Mouse (Mus musculus) regulatory T cell (primary cell): ENCODE results near the gene Ppp1r21.

Experiments used
- in situ Hi-C: fragments of 300-600 bp; cut with MboI, MseI; formaldehyde crosslinking; loops from one replicate; pipeline ENCODE4 v1.15.1; 2025; ENCODE audit warnings: high pct_unique_total_duplicates

The Ppp1r21 gene

DNA sequence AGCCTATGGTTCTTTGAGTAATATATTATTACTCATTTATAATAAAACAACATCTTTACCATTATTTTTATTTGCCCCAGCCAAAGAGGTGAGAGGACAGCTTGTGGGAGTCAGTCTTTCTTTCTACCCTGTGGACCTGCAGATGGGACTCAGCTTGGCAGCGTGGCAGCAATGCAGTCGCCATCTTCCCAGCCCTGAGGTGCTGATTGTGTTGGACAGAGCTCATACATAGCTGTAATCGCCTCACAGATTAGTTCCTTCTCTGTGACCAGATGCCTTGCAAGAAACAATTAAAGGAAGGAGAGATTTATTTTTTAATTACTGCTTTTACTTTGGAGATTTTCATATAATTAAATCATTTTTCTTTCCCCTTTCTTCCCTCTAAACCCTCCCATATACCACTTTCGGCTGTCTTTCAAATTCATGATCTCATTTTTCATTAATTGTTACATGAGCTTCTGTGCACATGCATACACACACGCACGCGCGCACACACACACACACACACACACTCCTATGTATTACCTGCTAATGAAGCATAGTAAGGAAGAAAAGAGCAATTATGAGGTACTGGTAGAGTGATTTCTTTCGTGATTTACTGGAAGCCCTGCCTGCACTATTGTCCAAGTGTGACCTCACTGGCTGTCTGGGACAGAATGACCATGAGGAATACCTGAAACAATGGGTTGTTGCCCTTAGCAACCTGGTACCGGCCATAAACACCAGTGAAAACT lies 40.1 kb downstream of the Ppp1r21 start:
- in situ Hi-C loops, result no loop called here

DNA sequence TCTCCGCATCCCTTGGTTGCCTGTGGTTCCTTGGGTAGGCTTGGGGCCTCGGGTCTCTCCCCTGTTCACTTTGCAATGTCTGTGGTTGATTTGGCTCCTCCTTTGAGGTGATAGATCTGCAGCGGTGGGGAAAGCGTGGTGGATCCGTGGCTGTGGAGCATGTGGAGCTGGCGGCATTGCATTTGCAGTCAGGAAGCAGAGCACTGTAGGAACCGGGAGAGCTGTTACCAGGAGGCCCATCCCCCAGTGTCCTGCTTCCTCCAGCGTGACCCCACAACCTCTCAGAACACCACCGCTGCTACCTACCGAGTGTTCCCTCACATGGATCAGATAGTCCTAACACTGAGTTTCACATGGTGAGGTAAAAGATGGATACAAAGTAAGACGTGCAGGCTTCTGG lies 40.9 kb downstream of the Ppp1r21 start:
- in situ Hi-C loops, result no loop called here

DNA sequence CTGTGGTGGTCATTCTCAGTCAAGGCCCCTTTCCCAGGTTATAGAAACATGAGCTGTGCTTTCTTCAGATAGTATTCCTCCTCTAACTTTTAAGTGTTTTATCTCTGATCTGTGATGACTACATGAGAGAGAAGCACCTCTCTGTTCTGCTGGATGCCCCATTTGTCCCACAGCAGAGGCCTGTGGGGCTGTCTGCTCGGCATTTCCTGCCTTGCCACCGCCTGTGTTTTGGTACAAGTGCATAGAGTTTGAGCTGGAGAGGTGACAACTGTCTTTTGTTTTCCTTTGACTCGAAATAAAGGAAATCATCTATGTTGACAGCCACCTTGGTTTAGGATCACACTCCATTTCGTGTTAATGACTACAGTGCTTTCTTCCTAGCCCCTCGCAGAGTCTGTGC lies 44.9 kb downstream of the Ppp1r21 start:
- in situ Hi-C loops, result no loop called here

DNA sequence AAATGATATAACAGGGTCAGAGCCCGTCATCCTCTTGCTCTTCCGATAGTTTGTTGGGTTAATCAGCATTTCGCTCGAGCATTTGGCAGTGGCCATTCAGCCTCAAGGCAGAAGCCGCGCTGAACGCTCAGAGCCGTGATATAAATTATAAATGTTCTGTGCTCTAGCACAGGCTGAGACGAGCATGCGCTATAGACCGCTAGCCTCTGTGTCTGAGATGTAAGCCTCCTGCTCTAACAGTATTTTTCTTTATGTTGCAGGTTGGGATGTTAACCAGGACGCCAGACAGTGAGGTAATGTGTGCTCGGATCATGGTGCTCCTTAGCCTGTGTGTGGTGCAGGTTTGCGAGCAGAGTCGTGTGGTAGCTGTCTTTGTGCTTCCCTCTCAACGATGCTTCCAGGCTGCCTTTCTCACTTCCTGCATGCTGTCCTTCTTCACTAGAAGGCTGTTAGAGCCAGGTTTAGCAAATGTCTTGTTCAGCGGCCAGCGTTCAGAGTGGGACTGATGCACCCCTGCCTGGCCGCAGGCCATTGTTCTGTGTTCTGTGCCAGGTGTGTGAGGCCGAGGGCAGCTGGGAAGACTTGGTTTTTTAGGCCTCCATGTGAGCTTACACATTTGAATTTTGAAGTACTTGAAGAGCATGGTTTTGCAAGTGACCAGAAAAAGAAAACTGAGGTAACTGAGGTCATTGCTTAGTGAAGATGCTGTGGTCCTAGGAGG lies 48.8 kb downstream of the Ppp1r21 start:
- in situ Hi-C loops, result no loop called here

DNA sequence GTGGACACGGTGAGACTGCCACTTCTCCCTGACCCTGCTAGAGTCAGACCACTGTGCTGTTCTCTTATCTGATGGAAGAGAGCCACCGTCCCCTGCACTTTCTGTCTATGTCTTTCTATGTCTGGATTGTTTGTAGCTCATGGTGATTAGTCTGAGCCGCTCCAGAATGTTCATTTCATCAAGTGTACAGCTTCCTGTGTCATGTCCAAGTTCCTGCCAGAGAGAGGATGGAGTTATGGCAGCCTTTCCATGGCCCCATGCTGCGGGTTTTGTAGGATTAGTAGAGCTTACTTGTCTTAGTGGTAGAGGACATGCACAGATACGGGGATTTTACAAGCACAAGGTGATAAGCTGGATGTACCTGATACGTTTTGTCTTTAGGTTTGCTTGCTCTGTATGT lies 50.6 kb downstream of the Ppp1r21 start:
- in situ Hi-C loops, result no loop called here

DNA sequence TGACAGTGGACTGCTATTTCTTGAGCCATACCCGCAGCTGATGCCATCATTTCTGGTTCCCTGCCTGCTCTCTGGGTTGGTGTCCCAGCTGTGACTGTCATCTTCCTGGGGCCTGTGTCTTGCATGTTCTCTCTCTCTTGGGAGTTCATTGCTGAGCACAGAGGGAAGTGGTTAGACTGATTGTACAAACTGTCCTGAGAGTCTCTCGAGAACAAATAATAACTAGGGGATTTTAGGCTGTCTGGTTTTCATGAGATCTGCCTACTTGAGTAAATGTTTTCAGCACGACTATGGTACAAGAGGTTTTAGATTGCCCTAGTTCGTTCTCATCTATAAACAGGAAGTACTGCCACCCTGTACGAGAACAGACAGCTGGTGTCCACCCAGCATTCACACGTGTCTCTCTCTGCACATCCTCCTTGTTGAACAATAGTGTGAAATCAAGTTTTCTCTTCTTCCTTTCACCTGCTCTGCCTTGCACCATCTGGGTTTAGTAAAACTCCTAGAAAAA lies 51.6 kb downstream of the Ppp1r21 start:
- in situ Hi-C loops, result no loop called here

DNA sequence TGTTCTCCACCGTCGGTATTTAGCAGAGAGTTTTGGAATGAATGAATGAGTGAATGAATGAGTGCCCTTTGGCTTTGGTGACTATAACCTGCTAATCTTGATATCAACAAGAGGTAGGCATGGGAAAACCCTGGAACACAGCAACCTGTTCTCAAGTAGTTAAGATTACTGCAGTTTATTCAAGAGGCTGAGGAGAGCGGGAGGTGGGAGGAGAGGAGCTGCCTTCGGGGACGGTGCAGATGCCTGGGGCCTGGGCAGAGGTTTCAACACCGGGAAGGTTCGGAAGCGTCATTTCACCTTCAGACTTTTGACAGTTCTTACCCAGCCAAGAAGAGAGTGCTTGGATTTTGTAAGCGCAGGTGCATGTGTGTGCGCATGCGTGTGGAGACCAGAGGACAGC lies 53.1 kb downstream of the Ppp1r21 start:
- in situ Hi-C loops, result no loop called here

DNA sequence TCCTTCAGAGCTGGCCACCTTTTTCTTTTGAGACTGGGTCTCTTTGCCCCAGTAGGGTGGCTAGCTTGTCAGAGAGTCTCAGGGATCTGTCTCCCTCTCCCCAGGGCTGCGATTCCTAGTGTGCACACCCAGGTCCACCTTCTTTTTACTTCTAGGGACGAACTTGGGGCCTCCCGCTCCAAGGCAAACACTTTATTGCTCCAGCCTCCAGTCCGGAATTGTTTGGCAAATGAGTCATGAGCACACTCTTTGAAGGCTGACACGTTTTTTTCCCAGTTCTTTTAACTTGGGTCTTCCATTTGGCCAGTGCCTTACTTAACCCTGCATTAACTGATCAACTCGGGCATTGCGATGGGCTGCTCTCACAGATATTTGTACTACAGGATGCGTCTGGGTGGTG lies 53.5 kb downstream of the Ppp1r21 start:
- in situ Hi-C loops, result no loop called here

DNA sequence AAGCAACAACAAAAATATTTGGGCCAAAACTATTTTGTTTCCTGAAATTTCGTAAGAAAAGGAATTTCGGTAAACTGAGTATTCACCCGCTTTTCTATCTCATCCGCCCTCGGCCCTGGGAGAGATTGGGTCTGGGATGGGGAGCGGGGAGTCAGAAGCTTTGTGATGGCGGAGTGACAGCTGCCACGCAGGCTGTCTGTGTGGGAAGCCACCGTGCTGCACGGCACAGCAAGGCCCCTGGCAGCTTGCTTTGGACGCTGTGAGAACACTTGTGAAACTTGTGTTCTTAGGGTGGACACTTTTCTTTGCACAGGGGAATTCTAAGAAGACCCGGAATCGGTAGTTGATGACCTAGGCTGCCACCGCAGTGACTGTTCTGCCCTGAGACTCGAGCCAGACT lies 57.5 kb downstream of the Ppp1r21 start:
- in situ Hi-C loops, result no loop called here

DNA sequence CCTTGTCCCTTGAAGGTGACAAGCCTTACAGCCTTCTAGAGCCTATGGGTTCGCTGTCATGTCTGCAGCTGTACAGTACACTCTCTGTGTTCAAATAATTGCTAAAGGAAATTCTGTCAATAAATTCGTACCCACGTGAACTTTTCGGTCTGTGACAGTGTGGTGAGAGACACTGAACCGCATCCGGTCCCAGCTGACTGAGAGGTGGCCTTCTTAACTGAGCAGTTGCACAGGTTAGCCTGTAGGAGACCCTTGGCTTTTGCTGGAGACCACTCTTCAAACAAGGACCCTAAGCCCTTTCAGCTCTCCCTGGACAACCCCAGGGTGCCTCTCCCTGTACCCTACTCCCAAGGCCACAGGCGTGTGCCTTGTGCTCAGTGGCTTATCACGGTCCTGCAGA lies 58.3 kb downstream of the Ppp1r21 start:
- in situ Hi-C loops, result no loop called here

DNA sequence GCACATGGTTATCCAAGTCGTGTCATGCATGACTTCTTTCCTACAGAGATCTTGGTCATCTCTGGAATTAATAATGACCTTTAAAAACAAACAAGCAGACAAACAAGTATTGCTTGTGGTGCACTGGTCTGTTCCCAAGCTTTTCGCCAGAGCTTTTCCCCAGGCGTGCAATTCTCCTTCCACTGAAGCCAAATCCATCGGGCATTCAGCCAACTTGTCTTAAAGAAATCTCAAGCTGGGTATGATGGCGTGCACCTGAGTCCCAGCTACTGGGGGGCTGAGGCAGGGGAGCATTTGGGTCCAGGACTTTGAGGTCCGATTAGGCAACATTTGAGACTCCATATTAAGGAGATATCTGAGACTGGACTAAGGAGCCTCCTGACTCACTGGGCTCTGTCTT lies 60.3 kb downstream of the Ppp1r21 start:
- in situ Hi-C loops, result no loop called here

DNA sequence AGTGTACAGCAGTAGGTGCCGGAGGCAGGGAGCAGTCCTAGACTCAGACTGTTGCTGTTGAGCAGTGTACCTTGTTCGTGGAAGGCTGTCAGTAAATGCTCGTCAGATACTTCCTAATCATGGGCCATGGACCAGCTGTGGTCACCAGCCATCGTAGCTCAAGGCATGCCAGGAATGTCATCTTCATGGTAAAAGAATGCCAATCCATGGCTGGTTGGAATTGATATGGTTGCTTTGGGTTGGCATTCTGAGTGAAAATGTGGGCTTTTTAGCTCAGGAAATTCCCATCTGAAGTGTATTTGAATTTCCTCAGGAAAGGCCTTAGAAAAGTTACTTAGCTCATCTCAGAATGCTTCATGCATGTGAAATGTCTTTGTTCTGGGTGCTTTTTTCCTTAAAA lies 65.2 kb downstream of the Ppp1r21 start:
- in situ Hi-C loops, result loop anchor here (5.0 kb wide), 2 partner anchors 42 to 48 kb away; no protein-coding TSS in a partner anchor

DNA sequence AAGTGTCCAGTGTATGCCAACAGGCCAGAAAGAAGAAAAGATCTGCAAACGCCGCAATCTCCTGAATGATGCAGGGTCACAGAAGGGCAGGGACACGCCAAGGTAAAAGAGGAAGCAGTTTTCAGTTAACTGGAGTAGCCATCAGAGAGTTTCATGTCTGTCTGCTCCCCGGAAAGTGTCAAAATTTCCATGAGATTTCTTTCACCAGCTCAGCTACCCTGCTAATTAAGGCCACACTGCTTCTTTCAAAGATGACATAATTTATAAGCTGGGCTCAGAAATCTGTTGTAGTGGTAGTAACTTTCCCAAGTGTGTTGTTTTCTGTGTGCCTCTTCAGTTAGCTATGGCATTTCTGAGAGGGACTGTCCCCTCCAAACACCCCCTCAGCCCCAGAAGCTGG lies 66.2 kb downstream of the Ppp1r21 start:
- in situ Hi-C loops, result loop anchor here (5.0 kb wide), 2 partner anchors 41 to 49 kb away; no protein-coding TSS in a partner anchor

DNA sequence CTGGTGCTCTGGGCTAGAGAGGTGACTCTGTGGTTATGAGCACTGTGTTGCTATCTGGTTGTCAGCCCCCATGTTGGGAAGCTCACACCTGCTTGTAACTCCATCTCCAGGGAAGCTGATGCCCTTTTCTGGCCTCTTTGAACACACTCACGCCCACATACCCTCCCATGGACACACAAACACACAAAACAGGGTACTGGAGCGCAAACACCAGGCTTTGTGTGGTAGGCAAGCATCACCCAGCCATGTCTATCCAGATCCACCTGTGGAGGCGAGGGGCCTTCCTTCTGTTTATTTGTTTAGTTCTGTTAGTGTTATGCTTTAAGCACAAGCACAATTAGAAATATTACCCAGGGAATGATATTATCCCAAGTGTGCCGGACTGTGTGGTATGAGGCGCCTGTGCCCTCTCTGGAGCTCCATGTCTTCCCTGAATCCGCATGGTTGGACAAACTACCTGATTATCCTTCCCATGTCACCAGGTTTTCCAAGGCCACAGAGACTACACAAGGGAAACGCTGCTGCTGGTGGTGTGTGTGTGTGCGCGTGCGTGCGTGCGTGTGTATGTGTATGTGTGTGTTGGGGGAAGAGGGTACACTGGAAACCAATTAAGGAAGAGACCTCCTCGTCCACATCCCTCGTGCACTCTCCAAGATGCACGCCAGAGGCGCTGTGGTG lies 66.8 kb downstream of the Ppp1r21 start:
- in situ Hi-C loops, result loop anchor here (5.0 kb wide), 2 partner anchors 41 to 49 kb away; no protein-coding TSS in a partner anchor

DNA sequence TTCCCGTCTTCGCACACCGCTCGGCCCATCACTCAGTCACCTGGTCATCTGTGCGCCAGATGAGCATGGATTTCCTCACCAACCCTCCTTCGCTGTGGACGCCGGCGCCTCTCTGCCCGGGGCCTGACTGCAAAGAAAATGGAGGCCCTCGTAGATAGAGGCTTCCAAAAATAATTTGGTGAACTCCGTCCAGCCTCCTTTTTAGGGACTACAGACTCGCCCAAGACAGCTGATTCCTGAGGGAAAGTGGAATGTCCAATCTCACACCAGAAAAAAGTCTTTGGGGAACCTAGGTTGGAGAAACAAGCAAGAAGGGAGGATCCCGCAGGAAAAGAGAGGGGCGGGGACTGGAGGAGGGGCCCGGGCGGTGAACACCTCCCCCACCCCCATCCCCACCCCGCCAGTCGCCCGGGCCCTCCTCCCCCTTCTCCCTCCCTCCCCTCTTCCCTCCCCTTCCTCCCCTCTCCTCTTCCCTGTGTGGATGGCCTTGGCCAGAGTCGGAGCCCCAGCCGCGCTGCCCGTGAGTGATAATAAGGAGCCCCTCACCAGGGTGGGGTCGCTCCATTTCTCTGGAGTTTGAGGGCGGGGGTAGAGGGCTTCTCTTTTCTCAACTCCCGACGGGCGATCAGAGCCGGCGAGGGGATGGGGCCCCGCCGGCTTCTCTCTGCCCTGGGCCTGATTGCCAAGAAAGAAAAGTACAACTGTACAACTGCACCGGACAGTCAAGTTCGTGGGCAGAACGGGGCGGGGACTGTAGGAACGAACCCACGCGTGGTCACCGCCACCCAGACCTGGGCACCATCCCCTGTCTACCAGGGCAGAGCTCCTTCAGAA lies 67.5 kb downstream of the Ppp1r21 start, which contains the start of gene Ston1:
Ston1 (plus strand) TSS at position 463 of the 834 bp plus-strand sequence.
- in situ Hi-C loops, result loop anchor here (5.0 kb wide), 2 partner anchors 40 to 50 kb away; no protein-coding TSS in a partner anchor

DNA sequence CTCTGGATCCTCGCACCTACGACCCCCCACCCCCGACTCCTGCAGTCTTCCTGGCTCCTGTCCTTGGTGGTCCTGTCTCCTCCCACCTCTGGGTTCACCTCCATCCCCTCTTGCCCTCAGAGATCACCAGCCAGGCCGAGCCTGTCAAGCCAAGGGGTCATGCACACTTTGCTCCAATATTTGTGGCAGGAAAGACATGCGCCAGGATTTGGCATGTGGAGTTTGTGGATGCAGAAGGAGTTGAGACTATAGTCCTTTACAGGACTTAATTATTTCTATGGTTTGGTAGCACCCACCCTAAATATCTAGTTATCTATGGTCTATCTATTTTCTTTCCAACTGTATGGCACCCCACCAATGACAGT lies 68.1 kb downstream of the Ppp1r21 start:
- in situ Hi-C loops, result loop anchor here (5.0 kb wide), 2 partner anchors 39 to 51 kb away; no protein-coding TSS in a partner anchor

DNA sequence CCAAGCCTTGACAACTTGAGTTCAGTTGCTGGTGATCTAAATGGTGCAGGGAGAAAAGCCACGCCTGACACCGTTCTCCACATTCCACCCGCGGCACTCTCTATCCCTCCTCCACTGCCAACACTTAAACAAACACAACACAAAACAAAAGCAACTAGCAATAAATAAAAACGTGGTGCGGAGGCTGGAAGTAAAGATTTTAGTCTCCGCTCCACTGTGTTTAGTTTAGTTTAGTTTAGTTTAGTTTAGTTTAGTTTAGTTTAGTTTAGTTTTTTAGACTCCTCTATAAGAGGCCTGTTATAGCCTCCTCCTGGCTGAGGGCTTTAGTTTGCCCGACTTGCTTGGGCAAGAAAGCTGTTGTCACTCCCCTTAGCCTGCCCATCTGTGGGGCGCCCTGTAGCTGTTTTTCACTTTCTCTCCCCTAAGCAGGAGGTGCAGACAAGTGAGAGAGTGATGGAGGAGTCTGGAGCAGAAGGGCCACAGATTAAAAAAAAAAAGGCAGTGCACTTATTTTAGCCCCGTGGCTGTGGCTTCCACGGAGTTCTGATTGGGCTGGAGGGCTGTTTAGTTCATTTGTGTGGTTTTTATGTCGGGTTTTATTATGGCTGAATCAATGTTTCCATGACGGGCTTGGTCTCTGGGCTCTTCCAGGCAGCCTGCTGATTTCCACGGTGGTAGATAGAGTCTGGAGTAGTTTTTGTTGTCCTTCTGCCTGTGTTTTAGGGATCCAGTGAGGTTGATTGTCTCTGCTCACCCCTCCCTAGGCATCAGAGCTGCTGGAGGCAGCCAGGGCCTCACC lies 68.9 kb downstream of the Ppp1r21 start:
- in situ Hi-C loops, result loop anchor here (5.0 kb wide), 2 partner anchors 39 to 51 kb away; no protein-coding TSS in a partner anchor

DNA sequence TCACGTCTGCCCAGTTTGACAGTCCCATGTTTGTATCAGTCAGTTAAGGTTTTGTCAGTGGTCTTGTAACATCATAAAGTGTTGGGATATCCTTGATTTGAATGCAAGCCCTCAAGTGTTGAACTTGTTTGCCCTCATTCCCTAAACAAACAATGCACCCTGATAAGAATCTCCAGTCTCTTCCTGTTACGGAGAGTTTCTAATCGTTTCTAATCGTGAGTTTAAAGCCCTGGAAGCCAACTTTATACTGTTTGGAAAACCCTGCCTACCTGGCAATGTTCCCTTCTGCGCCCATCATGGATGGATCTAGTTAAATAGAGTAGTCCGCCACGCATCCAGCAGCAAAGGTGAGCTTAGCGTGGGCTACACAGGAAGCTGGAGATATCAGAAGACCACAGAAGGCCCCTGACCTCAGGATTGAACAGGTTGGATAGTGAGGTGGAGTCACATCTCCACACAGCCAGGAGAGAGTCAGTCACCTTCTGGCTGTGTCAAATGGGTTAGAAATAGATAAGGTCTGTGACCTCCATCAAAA lies 70.6 kb downstream of the Ppp1r21 start:
- in situ Hi-C loops, result no loop called here

DNA sequence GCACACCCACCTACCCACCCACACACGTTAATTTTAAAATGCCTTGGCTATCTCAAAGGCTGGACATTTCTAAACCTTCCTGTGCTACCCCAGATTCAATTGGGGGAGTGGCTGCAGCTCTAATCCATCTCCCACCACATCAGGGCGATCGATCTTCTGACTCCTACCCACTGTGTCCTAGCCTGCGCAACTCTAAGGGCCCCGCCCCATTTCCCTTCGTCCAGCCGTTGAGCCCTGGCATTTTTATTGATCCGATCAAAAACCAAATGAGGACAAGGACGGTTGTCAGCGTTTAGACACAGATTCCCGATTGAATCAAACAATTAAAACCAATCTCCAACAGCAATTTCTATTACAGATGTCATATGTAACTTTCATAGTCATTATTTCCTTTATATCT lies 74.0 kb downstream of the Ppp1r21 start:
- in situ Hi-C loops, result no loop called here

DNA sequence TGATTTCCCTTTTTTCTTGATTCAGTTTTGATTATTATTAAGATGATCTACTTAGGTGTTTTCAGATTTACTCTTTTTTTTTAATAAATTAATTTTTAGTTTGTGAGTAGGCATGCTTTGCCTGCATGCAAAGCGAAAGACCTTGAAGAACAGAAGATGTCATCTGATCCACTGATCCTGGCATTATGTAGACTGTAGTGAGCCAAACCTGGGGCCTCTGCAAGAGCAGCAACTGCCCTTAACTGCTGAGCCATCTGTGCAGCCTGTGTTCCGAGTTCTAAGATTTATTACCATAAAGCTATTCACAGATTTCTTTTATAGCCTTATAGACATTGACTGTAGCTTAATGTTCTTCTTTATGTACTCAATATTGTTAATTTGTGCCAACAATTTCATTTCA lies 76.1 kb downstream of the Ppp1r21 start:
- in situ Hi-C loops, result no loop called here
